Mouse (Mus musculus) forebrain, embryonic 11.5 days (tissue): ENCODE measurements at regions not wholly inside any gene's neighbourhood (a gene's known extent, or its start where the extent isn't known, plus 50 kb on each side); places are given as distances from the start of the nearest gene placed in this dataset.
"Not testable (repeated sequence)": the region's sequence is repeated elsewhere in the genome, so short reads cannot be mapped to it uniquely, and the experiment has no call there.

ENCODE experiments used
- ATAC-seq: fragments of 200-750 bp; cut with Nextera tagmentation; replicated peaks from 2 replicates; pipeline ENCODE4 v1.8.0; 2017; ENCODE audit warnings: moderate TSS enrichment; ENCODE audit not compliant: low FRiP score
- DNase-seq: peaks from one replicate; pipeline ENCODE4 v3.0.0-alpha.2; 2017; ENCODE audit warnings: low spot score
- H3K27ac ChIP-seq: fragments of 300-500 bp; sonication (generic); 2 replicates; pipeline ENCODE4 v1.5.1; 2014; ENCODE audit warnings: low read depth, low read length
- H3K27me3 ChIP-seq: fragments of 300-500 bp; sonication (generic); 2 replicates; pipeline ENCODE4 v1.6.1; 2014; ENCODE audit warnings: mild to moderate bottlenecking, low read length, mixed read lengths; ENCODE audit not compliant: control insufficient read depth, insufficient read depth
- H3K36me3 ChIP-seq: fragments of 300-500 bp; sonication (generic); 2 replicates; pipeline ENCODE4 v1.6.1; 2014; ENCODE audit warnings: mild to moderate bottlenecking, low read length, moderate library complexity, mixed read lengths; ENCODE audit not compliant: control insufficient read depth, insufficient read depth
- H3K4me1 ChIP-seq: fragments of 300-500 bp; sonication (generic); replicated peaks from 2 replicates; pipeline ENCODE4 v1.6.1; 2014; ENCODE audit warnings: low read length, mixed read lengths; ENCODE audit not compliant: control insufficient read depth, insufficient read depth
- H3K4me2 ChIP-seq: fragments of 300-500 bp; sonication (generic); 2 replicates; pipeline ENCODE4 v1.6.1; 2014; ENCODE audit warnings: low read depth, mild to moderate bottlenecking, low read length, moderate library complexity, mixed read lengths; ENCODE audit not compliant: severe bottlenecking
- H3K4me3 ChIP-seq: fragments of 300-500 bp; sonication (generic); 2 replicates; pipeline ENCODE4 v1.5.1; 2014; ENCODE audit warnings: low read depth, low read length
- H3K9ac ChIP-seq: fragments of 300-500 bp; sonication (generic); 2 replicates; pipeline ENCODE4 v1.6.1; 2014; ENCODE audit warnings: low read length
- H3K9me3 ChIP-seq: fragments of 300-500 bp; sonication (generic); 2 replicates; pipeline ENCODE4 v1.6.1; 2016; ENCODE audit warnings: low read length, mixed read lengths; ENCODE audit not compliant: control insufficient read depth
- WGBS: fragments of 180-500 bp; shearing (Covaris S2); extraction: QIAGEN DNeasy Blood & Tissue Kit; methylation state at CpG from one replicate; pipeline ENCODE4 v1.1.7; 2014; 5-methylcytosine and 5-hydroxymethylcytosine counted together

GRCm38 (mm10) chr10:99356883-99357282 lies 93.9 kb downstream of the Dusp6 start:
- Histone ChIP-seq H3K9me3 (no peaks in the 10 kb centered on the region), H3K4me1 (peaks cover 4% of the 10 kb centered on the region; the same call in 1 of the 2 replicates), H3K36me3 (no peaks in the 10 kb centered on the region), H3K4me2 (no peak overlapping the region), H3K9ac (no peak overlapping the region), H3K27me3 (no peaks in the 10 kb centered on the region), H3K4me3 (no peak overlapping the region), H3K27ac (no peak overlapping the region)
- ATAC-seq (no peak), DNase-seq (no peak)
- 77% methylated on average over 3 of the region's 3 CpGs for WGBS

GRCm38 (mm10) chr10:99357347-99357746 lies 94.3 kb downstream of the Dusp6 start:
- Histone ChIP-seq H3K9me3 (no peaks in the 10 kb centered on the region), H3K27me3 (no peaks in the 10 kb centered on the region), H3K36me3 (no peaks in the 10 kb centered on the region), H3K4me1 (peaks cover 4% of the 10 kb centered on the region; the same call in 1 of the 2 replicates), H3K27ac (no peak overlapping the region), H3K4me3 (no peak overlapping the region), H3K9ac (no peak overlapping the region), H3K4me2 (no peak overlapping the region)
- DNase-seq (no peak), ATAC-seq (no peak)
- 77% methylated on average over 4 of the region's 4 CpGs for whole genome bisulfite sequencing

GRCm38 (mm10) chr10:99358256-99358655 lies 95.2 kb downstream of the Dusp6 start:
- Histone ChIP-seq H3K4me1 (peaks cover 4% of the 10 kb centered on the region; the same call in 1 of the 2 replicates), H3K9ac (no peak overlapping the region), H3K27ac (no peak overlapping the region), H3K4me2 (no peak overlapping the region), H3K36me3 (no peaks in the 10 kb centered on the region), H3K27me3 (no peaks in the 10 kb centered on the region), H3K4me3 (no peak overlapping the region), H3K9me3 (no peaks in the 10 kb centered on the region)
- ATAC-seq = no peak
- 76% methylated on average over 1 of the region's 1 CpGs for WGBS
- DNase-seq = no peak

DNA sequence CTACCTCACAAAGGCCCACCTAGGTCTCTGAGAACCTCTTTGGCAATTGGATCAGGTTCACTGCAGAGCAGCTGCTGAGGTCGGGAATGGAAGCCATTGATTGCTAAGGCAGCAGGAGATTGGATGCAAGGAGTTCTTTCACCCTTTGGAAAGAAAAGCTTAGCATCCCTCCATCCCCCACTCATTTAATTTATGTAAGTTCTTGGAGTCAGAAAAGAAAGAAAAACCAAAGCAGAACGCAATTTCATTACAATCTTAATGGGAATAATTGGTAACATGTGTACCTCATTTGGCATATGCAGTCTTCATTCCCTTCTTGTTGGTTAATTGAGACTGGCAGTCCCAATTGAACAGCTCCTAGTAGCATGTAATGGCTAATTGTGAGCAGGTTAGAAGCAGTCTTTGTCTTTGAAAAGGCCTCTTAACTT lies 96.4 kb downstream of the Dusp6 start:
- Histone ChIP-seq H3K27me3 (no peaks in the 10 kb centered on the region), H3K9me3 (no peaks in the 10 kb centered on the region), H3K4me2 (no peak overlapping the region), H3K4me3 (no peak overlapping the region), H3K4me1 (no peaks in the 10 kb centered on the region), H3K27ac (no peak overlapping the region), H3K36me3 (no peaks in the 10 kb centered on the region), H3K9ac (no peak overlapping the region)
- no peak for DNase-seq
- ATAC-seq = peak; percentile 71
- WGBS = 9% methylated on average over 2 of the region's 2 CpGs

DNA sequence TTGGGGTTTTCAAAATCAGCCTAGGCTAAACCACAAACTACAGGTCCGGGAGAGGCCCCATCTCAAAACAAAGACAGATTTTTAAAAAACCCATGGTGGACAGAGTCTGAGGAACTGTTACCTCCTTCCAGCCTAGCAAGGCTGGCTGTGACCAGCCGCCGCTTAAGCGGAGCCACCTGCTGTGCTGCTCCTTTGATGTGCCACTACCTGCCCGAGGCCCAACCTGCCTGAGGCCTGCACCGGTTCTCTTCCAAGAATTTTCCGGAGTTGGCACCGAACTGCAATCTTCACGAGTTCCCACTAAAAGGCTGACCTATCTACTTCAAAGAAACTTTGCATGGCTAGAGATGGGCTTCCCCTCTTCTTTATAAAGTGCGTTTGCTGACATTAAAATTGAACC lies 97.6 kb downstream of the Dusp6 start:
- not testable (repeated sequence) for ATAC-seq, H3K36me3 ChIP-seq, H3K9ac ChIP-seq, H3K4me2 ChIP-seq, H3K27me3 ChIP-seq, H3K27ac ChIP-seq, H3K4me3 ChIP-seq, H3K9me3 ChIP-seq, H3K4me1 ChIP-seq, DNase-seq
- WGBS = 62% methylated on average over 10 of the region's 10 CpGs

- Histone ChIP-seq H3K9ac (no peak overlapping the region), H3K9me3 (no peaks in the 10 kb centered on the region; the same call in 1 of the 2 replicates), H3K36me3 (no peaks in the 10 kb centered on the region), H3K4me1 (no peaks in the 10 kb centered on the region), H3K4me3 (no peak overlapping the region), H3K27ac (no peak overlapping the region), H3K27me3 (no peaks in the 10 kb centered on the region), H3K4me2 (no peak overlapping the region)
- no peak for DNase-seq
- no peak for ATAC-seq
- WGBS = 88% methylated on average over 7 of the region's 7 CpGs
These were observed 103.1 kb downstream of the Dusp6 start for GRCm38 (mm10) chr10:99366162-99366561.

DNA sequence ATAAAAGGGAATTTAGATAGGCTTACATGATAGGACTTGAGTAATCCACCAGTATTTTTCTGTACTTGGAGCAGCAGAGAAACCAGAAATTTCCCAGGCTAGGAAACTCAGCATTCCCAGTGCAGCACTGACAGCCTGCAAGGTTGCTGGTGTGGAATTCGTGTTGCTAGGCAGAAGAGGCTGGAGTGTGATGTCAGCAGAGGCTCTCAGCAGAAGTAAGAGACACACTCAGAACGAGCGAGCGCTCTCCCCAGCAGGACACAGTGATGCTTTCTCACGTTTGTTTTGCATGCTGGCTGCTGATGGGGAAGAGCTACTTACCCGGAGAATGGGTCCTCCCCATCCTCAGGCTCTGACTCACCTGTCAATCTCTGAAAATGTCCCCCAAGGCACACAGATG lies 104.7 kb downstream of the Dusp6 start:
- no peaks in the 10 kb centered on the region for H3K27me3 ChIP-seq
- DNase-seq = no peak
- no peak overlapping the region for H3K4me2 ChIP-seq
- H3K27ac ChIP-seq = no peak overlapping the region
- WGBS = 52% methylated on average over 6 of the region's 6 CpGs
- no peak for ATAC-seq
- no peak overlapping the region for H3K9ac ChIP-seq
- no peaks in the 10 kb centered on the region for H3K4me1 ChIP-seq
- no peaks in the 10 kb centered on the region; the same call in 1 of the 2 replicates for H3K9me3 ChIP-seq
- H3K4me3 ChIP-seq = no peak overlapping the region
- H3K36me3 ChIP-seq = no peaks in the 10 kb centered on the region

DNA sequence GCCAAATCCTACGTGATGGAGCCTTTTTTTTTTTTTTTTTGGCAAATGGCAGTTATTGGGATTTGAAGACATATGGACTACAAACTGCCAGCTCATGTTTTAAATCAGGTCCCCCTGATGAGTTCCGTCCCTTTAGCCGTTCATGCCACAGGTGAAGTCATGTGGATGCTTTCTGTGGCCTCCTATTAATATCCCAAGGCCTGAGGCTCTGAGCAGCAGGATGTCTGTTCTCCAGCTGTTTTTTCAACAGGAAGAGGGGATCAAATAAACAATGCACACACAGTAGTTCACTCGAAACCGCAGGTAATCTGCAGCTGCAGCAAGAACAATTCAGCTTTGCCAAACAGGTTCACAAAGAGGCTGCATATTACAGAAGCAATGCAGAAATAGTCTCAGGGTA lies 112.1 kb downstream of the Dusp6 start:
- Histone ChIP-seq H3K9ac (no peak overlapping the region), H3K36me3 (no peaks in the 10 kb centered on the region), H3K4me3 (no peak overlapping the region), H3K27ac (no peak overlapping the region), H3K9me3 (no peaks in the 10 kb centered on the region), H3K4me2 (no peak overlapping the region), H3K27me3 (no peaks in the 10 kb centered on the region), H3K4me1 (no peaks in the 10 kb centered on the region)
- 43% methylated on average over 5 of the region's 5 CpGs for WGBS
- ATAC-seq (no peak), DNase-seq (no peak)

DNA sequence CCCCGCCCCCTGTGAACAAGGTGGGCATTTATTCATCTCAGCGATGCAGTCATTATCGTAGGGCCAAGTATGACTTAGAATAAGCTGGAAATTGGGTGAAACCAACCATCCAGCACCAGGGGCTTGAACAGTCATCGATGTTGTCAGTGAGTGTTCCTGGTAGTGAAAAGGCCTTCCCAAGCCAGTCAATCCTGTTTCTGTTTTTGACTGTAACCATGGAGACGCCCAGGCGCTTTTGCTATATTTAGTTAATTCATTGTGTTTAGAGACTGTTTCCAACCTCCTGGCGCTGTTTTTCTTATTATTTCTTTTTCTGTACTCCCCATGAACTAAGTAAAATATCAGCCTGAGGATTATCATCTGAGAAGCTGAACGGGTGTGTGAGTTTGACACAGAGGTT lies 113.4 kb downstream of the Dusp6 start:
- ATAC-seq = no peak
- Histone ChIP-seq H3K27ac (no peak overlapping the region), H3K9ac (no peak overlapping the region), H3K36me3 (no peaks in the 10 kb centered on the region), H3K4me3 (no peak overlapping the region), H3K27me3 (no peaks in the 10 kb centered on the region), H3K4me1 (no peaks in the 10 kb centered on the region), H3K4me2 (no peak overlapping the region), H3K9me3 (no peaks in the 10 kb centered on the region)
- WGBS = 76% methylated on average over 8 of the region's 8 CpGs
- DNase-seq = no peak
